8 mouse cellular contexts compared by ENCODE assay signal in the genomic region with DNA sequence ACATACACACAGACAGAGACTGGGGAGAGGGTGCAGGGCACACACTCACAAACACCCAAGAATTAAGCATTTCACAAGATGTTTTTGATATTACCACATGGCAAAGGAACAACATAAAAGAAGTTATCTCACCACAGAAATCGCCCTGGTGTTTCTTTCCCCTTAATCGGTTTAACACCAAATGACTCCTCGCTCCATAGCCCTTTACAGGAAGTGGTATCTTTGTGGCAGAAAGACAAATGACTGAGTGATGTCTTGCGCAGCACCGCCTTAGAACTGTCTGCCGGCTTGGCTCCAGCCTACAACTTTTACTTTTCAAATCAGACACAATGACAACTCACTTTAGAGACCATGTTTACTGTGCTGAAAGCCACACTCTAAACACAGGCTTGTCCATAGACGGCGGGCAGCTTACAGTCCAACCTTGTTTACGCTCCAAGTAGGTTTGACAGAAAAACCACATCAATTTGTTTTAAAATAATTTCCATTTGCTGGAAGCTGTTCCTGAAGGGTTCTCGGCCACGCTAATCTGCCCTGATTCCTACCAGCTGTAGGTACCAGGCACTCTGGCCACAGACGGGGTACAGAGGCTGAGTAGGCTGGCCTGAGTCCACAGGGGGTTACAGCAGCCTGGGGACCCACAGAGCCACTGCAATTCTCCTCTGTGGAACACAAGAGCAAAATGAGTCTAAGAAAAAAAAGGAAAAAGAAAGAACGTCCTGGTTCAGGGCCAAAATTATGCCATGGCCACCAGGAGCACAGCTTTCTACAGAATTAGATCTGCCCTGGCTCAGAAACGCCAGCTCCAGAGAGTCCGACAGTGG. TPM values are rescaled to one million over a fixed set of nuclear protein-coding genes. Genes with fewer than 3 reads are reported as not detected.
DNase-seq lines count a peak whose midpoint lies in the region; ATAC-seq and TF ChIP-seq lines count a peak whose summit lies in the region.

No protein-coding gene starts in this region.

- peak overlapping the region; percentile 57 for H3K9ac ChIP-seq in liver, adult 2 months (ENCODE audit: low read depth, low read length)
- H3K9ac ChIP-seq in liver, embryonic 12.5 days: no peak overlapping the region
- H3K9ac ChIP-seq in hindbrain, postnatal 0 days (replicated peaks; ENCODE audit: low read length): peak overlapping the region; percentile 28; the same call in 1 of the 2 replicates
- H3K9ac ChIP-seq in stomach, embryonic 14.5 days (replicated peaks; ENCODE audit: low read depth, low read length): 0 out of 2 replicates have a peak overlapping the region, but pooled peaks have one; percentile 21

- no peak for ATAC-seq in liver, embryonic 12.5 days
- 0 out of 2 replicates have a peak, but pooled peaks have one; percentile 40 for ATAC-seq in hindbrain, postnatal 0 days
- no peak for ATAC-seq in stomach, embryonic 14.5 days (ENCODE audit: insufficient number of reproducible peaks, insufficient read depth, low FRiP score, low read depth)

- no peaks in the 10 kb centered on the region for H3K27me3 ChIP-seq in liver, adult 2 months (ENCODE audit: control insufficient read depth, insufficient read depth, low read length)
- peaks cover 44% of the 10 kb centered on the region for H3K27me3 ChIP-seq in liver, embryonic 12.5 days (replicated peaks)
- no peaks in the 10 kb centered on the region for H3K27me3 ChIP-seq in hindbrain, postnatal 0 days (ENCODE audit: insufficient read depth, low read length)
- H3K27me3 ChIP-seq in stomach, embryonic 14.5 days (ENCODE audit: control insufficient read depth, insufficient read depth, low read length): no peaks in the 10 kb centered on the region
- H3K27me3 ChIP-seq in heart, embryonic 10.5 days (ENCODE audit: insufficient read depth, poor library complexity, severe bottlenecking): no peaks in the 10 kb centered on the region

- TF ChIP-seq CTCF in liver, adult 2 months (IDR thresholded peaks at IDR 0.05; ENCODE audit: low read depth, low read length): no peak
- TF ChIP-seq CTCF in hindbrain, postnatal 0 days (IDR thresholded peaks at IDR 0.05; ENCODE audit: low read depth): no peak

- WGBS in liver, adult 2 months: 12% methylated on average over 15 of the region's 15 CpGs
- 28% methylated on average over 15 of the region's 15 CpGs for WGBS in liver, embryonic 12.5 days (ENCODE audit: insufficient replicate concordance)
- 33% methylated on average over 15 of the region's 15 CpGs for WGBS in hindbrain, postnatal 0 days
- WGBS in stomach, embryonic 14.5 days: 21% methylated on average over 15 of the region's 15 CpGs
- 49% methylated on average over 15 of the region's 15 CpGs for WGBS in heart, embryonic 10.5 days

- DNase-seq in liver, adult 2 months (ENCODE audit: extremely low read depth, low read depth, low spot score): no peak
- peak; percentile 47 for DNase-seq in NIH3T3 (ENCODE audit: low read depth)
- peak; percentile 53 for DNase-seq in hindbrain, postnatal 0 days (ENCODE audit: low spot score)
- no peak for DNase-seq in left cerebral cortex, postnatal 25 days (ENCODE audit: low spot score in 2 of 2)
- DNase-seq in right cerebral cortex, postnatal 14 days: no peak
- DNase-seq in heart, embryonic 10.5 days (ENCODE audit: low spot score): no peak

- H3K36me3 ChIP-seq in liver, adult 2 months (ENCODE audit: control insufficient read depth, insufficient read depth, low read length): no peaks in the 10 kb centered on the region
- H3K36me3 ChIP-seq in liver, embryonic 12.5 days: no peaks in the 10 kb centered on the region
- H3K36me3 ChIP-seq in hindbrain, postnatal 0 days (ENCODE audit: insufficient read depth, low read length): no peaks in the 10 kb centered on the region
- H3K36me3 ChIP-seq in stomach, embryonic 14.5 days (ENCODE audit: control insufficient read depth, insufficient read depth, low read length): no peaks in the 10 kb centered on the region
- H3K36me3 ChIP-seq in heart, embryonic 10.5 days: no peaks in the 10 kb centered on the region

- intact Hi-C loops in left cerebral cortex, postnatal 25 days (cut with DNase I): no loop called here

- peak overlapping the region; percentile 91 for H3K27ac ChIP-seq in liver, adult 2 months (replicated peaks; ENCODE audit: insufficient read depth, low read depth, low read length)
- H3K27ac ChIP-seq in liver, embryonic 12.5 days: no peak overlapping the region
- peak overlapping the region; percentile 59 for H3K27ac ChIP-seq in hindbrain, postnatal 0 days
- H3K27ac ChIP-seq in stomach, embryonic 14.5 days (ENCODE audit: low read length): peak overlapping the region; percentile 72
- no peak overlapping the region for H3K27ac ChIP-seq in heart, embryonic 10.5 days

- TF ChIP-seq POLR2A in liver, adult 2 months (IDR thresholded peaks at IDR 0.05; ENCODE audit: extremely low read depth, insufficient read depth, low read length): no peak

- H3K4me2 ChIP-seq in liver, embryonic 12.5 days: no peak overlapping the region
- peak overlapping the region; percentile 42 for H3K4me2 ChIP-seq in hindbrain, postnatal 0 days (ENCODE audit: low read depth, low read length)
- peak overlapping the region; percentile 32 for H3K4me2 ChIP-seq in stomach, embryonic 14.5 days (replicated peaks; ENCODE audit: low read depth, low read length)

- H3K79me2 ChIP-seq in liver, adult 2 months (ENCODE audit: control insufficient read depth, insufficient read depth, low read length): peaks cover 54% of the 10 kb centered on the region

- H3K4me1 ChIP-seq in liver, adult 2 months (ENCODE audit: control insufficient read depth, insufficient read depth, low read length): peaks cover 52% of the 10 kb centered on the region
- peaks cover 65% of the 10 kb centered on the region for H3K4me1 ChIP-seq in liver, embryonic 12.5 days
- H3K4me1 ChIP-seq in hindbrain, postnatal 0 days (ENCODE audit: insufficient read depth, low read length): peaks cover 27% of the 10 kb centered on the region
- peaks cover 90% of the 10 kb centered on the region for H3K4me1 ChIP-seq in stomach, embryonic 14.5 days (ENCODE audit: control insufficient read depth, insufficient read depth, low read length)
- H3K4me1 ChIP-seq in heart, embryonic 10.5 days: peaks cover 77% of the 10 kb centered on the region

- peak overlapping the region; percentile 12; the same call in 1 of the 2 replicates for H3K4me3 ChIP-seq in liver, adult 2 months (ENCODE audit: insufficient read depth, low read depth, low read length)
- H3K4me3 ChIP-seq in liver, embryonic 12.5 days: no peak overlapping the region
- H3K4me3 ChIP-seq in hindbrain, postnatal 0 days (ENCODE audit: low read length): peak overlapping the region; percentile 12; the same call in 1 of the 2 replicates
- 0 out of 2 replicates have a peak overlapping the region, but pooled peaks have one; percentile 2 for H3K4me3 ChIP-seq in stomach, embryonic 14.5 days (ENCODE audit: low read depth, low read length)
- H3K4me3 ChIP-seq in heart, embryonic 10.5 days: no peak overlapping the region

- no peaks in the 10 kb centered on the region for H3K9me3 ChIP-seq in liver, embryonic 12.5 days (replicated peaks)
- no peaks in the 10 kb centered on the region for H3K9me3 ChIP-seq in hindbrain, postnatal 0 days (ENCODE audit: low read length)
- H3K9me3 ChIP-seq in stomach, embryonic 14.5 days (ENCODE audit: control insufficient read depth, low read depth, low read length): no peaks in the 10 kb centered on the region
- no peaks in the 10 kb centered on the region for H3K9me3 ChIP-seq in heart, embryonic 10.5 days

RNA-seq across cellular contexts. Expression of a gene that starts 18.3 kb away (rescaled TPM):
- 12.4 and 13.3 TPM in 2 replicates for total RNA-seq in liver, adult 2 months (2014; rRNA removed)
- polyA plus RNA-seq in liver, adult 2 months (2012; rRNA removed): 12.9 and 14.8 TPM in 2 replicates
- 2.4 and 2.8 TPM in 2 replicates for polyA plus RNA-seq in liver, embryonic 12.5 days (2016; fragmentation: Nextera tagmentation; extraction: Ambion mirVana)
- 131 and 146 TPM in 2 replicates for total RNA-seq in hindbrain, postnatal 0 days (2014; rRNA removed)
- 23.0 and 27.8 TPM in 2 replicates for polyA plus RNA-seq in hindbrain, postnatal 0 days (2015; fragmentation: Nextera tagmentation; extraction: Ambion mirVana)
- polyA plus RNA-seq in stomach, embryonic 14.5 days (2014; fragmentation: Nextera tagmentation; extraction: Ambion mirVana): 49.3 and 51.7 TPM in 2 replicates
- total RNA-seq in left cerebral cortex, postnatal 25 days (2021): 10 to 100 TPM; 27.4 to 31.8 TPM
- 9.7 and 11.8 TPM in 2 replicates for polyA plus RNA-seq in heart, embryonic 10.5 days (2016; fragmentation: Nextera tagmentation; extraction: Ambion mirVana)

Comparison
In these comparisons a context has a peak if more than half of its experiments do, and no peak if none do; other contexts are left out.
1. H3K27ac ChIP-seq: peak in liver, adult 2 months (single experiment), hindbrain, postnatal 0 days (single experiment) and stomach, embryonic 14.5 days (single experiment); none in liver, embryonic 12.5 days (single experiment) and heart, embryonic 10.5 days (single experiment).
2. H3K4me3 ChIP-seq: peak in liver, adult 2 months (single experiment), hindbrain, postnatal 0 days (single experiment) and stomach, embryonic 14.5 days (single experiment); none in liver, embryonic 12.5 days (single experiment) and heart, embryonic 10.5 days (single experiment).
3. DNase-seq: peak in NIH3T3 (single experiment) and hindbrain, postnatal 0 days (single experiment); none in liver, adult 2 months (single experiment), left cerebral cortex, postnatal 25 days (0 of 2), right cerebral cortex, postnatal 14 days (single experiment) and heart, embryonic 10.5 days (single experiment).